Mouse (Mus musculus): ENCODE data around the gene Kirrel3. TPM values are rescaled to one million over a fixed set of nuclear protein-coding genes. Genes with fewer than 3 reads are reported as not detected.

Kirrel3 gene
- total RNA-seq, 2 experiments from 2014 or later, result 59.8 to 65.9 TPM

GRCm38 (mm10) chr9:35045031-35045531 is 559.4 kb downstream of the Kirrel3 start:
- intact Hi-C loops (cut with DNase I), result no loop called here
- no peak for DNase-seq

DNA sequence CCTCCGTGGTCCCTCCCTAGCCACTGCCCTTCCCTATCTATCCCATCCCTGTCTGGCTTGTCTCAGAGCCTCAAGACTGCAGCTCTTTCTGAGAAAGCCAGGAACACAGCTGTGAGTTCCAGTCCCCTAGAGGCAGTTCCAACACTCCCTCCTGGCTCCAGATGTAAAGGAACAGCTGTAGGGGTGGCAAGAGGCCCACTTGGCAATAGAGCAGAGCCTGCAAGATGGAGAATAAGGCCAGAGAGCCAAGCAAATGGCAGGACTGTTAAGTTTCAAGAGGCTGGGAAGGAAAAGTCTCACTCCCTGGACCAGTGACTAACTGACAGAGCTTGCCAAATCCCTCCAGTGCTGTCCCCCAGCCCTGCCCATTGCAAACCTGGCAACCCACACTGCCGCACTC is 560.1 kb downstream of the Kirrel3 start:
- DNase-seq, result peak; percentile 67
- intact Hi-C loops (cut with DNase I), result no loop called here

DNA sequence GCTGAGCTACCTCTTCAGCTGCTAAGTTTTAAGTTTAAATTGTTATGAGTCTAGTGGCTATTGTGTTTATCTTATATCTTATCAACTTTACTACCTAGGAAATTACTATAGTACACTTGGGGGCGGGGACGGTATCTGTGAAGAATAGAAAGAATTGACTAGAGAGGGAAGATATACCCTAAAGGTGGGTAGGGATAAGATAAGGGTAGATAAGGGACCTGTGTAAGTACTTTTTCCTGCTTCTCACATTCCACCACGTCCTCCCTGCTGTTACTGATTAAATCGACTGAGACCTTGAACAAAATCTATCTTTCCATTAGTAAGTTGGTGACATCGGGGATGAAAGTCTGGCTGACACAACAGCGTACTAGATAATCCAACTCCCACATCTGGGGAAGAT is 562.8 kb downstream of the Kirrel3 start:
- intact Hi-C loops (cut with DNase I), result no loop called here
- no peak for DNase-seq

DNA sequence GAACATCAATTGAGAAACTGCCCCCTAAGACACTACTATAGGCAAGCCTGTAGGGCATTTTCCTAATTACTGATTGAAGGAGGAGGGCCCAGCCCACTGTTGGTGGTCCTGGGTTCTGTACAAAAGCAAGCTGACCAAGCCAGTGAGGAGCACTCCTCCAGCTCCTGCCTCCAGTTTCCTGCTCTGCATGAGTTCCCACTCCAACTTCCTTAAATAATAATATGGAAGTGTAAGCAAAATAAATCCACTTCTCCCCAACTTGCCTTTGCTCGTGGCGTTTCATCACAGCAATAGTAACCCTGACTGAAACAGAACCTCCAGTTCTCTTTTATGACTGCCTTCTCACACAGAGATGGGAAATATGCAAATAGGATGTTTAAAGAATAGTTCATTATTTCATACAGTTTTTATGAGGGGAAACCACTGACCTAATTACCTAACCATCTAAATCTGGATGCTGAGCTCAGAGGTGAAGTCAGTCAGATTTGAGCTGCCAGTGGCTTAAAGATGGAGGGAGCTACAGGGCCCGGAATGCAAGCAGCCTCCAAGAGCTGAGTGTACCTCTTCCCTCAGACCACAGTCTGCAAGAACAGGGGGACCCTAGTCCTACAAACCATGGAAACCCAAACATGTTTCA is 564.3 kb downstream of the Kirrel3 start:
- DNase-seq, result no peak
- intact Hi-C loops (cut with DNase I), result no loop called here

- intact Hi-C loops (cut with DNase I), result no loop called here
These were observed 565.2 kb downstream of the Kirrel3 start for GRCm38 (mm10) chr9:35050701-35051454.

DNA sequence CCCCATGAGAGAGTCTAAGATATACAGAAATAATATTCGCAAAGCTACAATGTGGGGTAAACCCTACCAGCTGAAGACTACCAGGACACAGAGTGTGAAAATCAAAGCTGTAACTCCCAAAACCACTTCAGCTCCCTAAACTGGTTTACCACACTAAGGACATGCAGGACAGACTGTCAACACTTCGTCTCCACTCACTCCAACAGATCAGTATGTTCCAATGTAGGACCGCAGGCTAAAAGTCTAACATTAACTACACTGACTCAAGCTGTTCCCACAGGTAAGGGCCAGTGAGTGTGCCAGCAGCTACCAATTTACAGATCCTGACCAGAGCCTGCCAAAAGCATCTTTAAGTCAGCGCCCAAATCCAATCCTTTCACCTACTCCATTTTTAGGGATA is 566.0 kb downstream of the Kirrel3 start:
- DNase-seq, result no peak
- intact Hi-C loops (cut with DNase I), result no loop called here

More at GRCm38 (mm10) chr9:35050701-35051454, 565.2 kb downstream of the Kirrel3 start:
- DNase-seq, result no peak

DNA sequence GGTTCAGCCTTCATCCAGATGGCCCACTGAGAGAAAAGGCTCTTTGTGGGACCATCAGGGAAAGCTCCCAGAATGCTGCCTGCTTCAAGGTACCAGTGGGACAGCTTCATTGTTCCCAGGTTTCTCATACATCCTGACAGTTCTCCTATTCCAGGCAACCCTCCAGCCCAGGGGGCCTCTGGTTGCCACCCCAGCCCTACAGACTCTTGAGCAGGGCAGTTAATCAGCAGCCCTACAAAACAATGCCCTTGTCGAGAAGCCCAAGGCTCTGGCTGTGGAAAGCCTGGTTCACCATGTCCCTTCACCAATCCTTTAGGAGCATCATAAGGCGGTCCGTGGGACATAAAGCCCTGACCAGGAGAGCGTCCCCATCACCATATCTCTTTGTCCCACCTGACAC is 567.0 kb downstream of the Kirrel3 start:
- no peak for DNase-seq
- intact Hi-C loops (cut with DNase I), result no loop called here

GRCm38 (mm10) chr9:35053081-35053480 is 567.4 kb downstream of the Kirrel3 start:
- intact Hi-C loops (cut with DNase I), result no loop called here
- DNase-seq, result no peak

DNA sequence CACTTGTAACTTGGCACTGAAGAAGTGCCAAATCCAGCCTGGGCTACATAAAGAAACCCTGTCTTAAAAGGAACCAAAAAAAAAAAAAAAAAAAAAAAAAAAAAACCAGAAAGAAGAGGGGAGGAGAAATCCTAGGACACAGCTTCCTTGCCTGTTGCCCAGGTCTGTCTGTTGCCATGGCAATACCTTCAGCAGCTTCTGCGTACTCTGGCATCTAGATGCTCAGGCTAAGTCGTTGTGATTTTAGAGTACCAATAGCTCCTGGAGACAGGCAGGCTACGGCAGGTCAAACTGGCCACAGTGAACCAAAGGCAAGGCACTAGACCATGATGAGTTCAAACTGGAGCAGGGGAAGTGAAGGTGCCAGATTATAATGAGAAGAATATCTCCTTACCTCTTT is 568.0 kb downstream of the Kirrel3 start:
- intact Hi-C loops (cut with DNase I), result no loop called here
- DNase-seq, result no peak

DNA sequence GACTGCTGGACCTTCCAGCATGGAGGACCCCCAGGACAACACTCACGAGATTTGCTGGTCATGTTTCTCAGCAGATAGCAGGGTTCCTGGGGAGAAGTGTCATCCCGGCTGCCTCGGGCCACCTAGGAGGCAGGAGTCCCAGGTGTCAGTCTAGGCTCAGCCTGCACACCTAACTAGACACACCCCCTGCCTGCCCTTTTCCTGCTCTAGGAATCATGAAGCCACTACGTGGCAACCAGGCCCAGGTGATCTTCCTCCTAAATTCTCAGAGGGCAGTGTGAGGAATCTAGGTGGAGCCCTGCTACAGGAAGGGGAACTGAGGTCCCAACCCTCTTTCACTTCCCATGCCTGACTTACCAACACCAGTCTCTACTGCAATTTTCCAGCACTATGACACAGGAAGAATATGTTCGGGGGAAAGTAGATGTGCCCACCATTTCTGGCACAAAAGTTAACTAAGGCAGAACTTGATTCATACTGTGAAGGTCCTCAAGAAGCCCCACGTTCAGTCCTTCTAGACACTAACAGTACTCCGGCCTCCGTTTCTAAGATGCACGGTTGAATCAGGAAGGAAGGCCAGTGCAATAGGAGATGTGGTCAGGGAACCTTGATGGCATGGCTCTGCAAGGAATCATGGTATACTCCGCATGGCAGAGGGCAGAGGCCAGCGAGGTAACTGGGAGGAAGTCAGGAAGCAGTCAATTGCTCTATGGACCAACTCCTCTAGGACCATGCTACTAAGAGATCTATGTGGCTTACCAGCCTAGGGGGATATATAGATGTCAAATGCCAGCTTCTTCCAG is 570.0 kb downstream of the Kirrel3 start:
- intact Hi-C loops (cut with DNase I), result no loop called here

GRCm38 (mm10) chr9:35056611-35057010 is 570.9 kb downstream of the Kirrel3 start:
- intact Hi-C loops (cut with DNase I), result no loop called here
- no peak for DNase-seq

More for the DNA sequence above, 570.0 kb downstream of the Kirrel3 start:
- no peak for DNase-seq

- DNase-seq, result no peak
- intact Hi-C loops (cut with DNase I), result no loop called here
These were observed 571.9 kb downstream of the Kirrel3 start for GRCm38 (mm10) chr9:35057631-35058030.

- intact Hi-C loops (cut with DNase I), result no loop called here
- DNase-seq, result no peak
These were observed 572.5 kb downstream of the Kirrel3 start for GRCm38 (mm10) chr9:35058186-35058585.

DNA sequence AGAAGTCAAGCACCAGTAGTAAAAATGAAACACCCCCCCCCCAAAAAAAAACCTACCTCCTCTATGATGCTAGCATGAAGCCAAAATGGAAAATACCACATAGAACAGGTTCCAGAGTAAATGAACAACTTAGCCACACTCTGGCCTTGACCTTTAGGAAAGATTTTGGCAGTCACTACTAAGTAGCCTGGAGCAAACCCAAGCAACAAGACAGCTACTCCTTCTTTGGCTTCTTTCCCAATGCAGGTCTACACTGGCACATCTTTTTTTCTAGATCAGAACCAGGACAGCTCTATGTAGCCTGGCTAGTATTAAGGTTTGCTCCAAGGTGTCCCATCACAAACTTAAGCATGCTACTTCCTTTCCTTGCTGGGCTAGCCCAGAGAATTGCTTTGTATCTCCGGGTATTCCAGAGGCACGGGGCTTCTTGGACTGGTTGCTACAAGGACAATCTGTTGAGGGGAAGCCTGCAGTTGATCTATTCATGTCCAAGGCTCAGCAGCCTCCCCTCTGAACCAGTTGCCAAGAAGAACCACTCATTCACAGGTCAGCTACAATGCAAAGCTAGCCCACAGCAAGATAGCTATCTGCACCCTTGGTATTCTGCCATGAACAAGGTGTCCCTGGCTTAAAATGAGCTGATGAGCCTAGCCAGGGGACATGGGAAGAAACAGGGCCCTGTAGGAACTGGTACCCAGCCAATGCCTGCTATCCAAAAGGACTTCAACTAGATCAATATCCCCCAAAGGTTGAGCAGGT is 573.1 kb downstream of the Kirrel3 start:
- no peak for DNase-seq
- intact Hi-C loops (cut with DNase I), result no loop called here

DNA sequence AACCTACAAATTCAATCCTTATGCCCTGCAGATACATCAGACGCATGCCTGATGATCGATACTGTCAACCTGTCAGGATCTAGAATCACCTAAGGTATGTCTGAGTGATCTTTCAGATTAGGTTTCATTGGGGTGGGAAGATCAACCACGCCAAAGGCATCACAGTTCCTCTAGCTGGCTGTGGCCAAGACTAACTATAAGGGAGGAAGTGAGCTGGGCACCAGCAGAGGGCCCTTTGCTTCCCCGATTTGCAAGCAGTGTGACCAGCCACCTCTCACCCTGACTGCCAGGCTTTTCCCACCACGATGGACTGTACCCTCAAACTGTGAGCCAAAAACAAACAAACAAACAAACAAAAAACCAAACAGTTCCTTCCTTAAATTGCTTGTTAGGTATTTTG is 574.2 kb downstream of the Kirrel3 start:
- no peak for DNase-seq
- intact Hi-C loops (cut with DNase I), result no loop called here

GRCm38 (mm10) chr9:35061446-35061845 is 575.8 kb downstream of the Kirrel3 start:
- no peak for DNase-seq
- intact Hi-C loops (cut with DNase I), result no loop called here

Measured in left cerebral cortex, postnatal 4 days (tissue).